Mouse (Mus musculus): ENCODE results near the gene Csnk1g2. TPM values are rescaled to one million over a fixed set of nuclear protein-coding genes. Genes with fewer than 3 reads are reported as not detected.

Gene Csnk1g2
- polyA plus RNA-seq, 1 experiment from 2014 or later, result 43.5 TPM

DNA sequence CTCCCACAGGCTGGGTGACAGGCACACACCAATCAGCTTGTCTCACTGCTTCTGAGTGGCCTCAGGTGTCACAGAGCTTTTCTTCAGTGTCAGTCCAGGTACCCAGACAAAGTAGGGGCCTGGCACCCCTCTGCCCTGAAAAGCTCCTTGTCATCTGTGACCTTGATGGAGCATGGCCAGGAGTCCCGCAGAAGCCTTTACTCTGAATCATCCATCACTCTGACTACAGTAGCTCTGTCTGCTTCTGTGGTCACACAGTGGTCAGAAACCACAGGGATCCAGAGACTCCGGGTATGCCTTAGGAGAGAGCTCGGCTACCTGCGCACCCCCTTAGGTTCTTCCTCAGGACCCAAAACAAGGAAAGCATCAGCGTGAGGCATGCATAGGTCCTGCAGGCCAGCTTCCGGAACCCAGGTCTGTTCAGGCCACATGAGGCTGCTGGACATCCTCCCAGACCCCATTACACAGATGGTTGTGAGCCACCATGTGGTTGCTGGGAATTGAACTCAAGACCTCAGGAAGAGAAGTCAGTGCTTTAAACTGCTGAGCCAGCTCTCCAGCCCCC, 30.6 kb downstream of the Csnk1g2 start:
- Histone ChIP-seq H3K9me3 (ENCODE audit: control insufficient read depth, low read depth, low read length) (no peaks in the 10 kb centered on the region), H3K9ac (replicated peaks; ENCODE audit: low read depth, low read length) (no peak overlapping the region), H3K4me2 (replicated peaks; ENCODE audit: low read depth, low read length) (no peak overlapping the region), H3K27me3 (ENCODE audit: control insufficient read depth, insufficient read depth, low read length) (no peaks in the 10 kb centered on the region), H3K36me3 (ENCODE audit: control insufficient read depth, insufficient read depth, low read length) (peaks cover 1% of the 10 kb centered on the region; the same call in 1 of the 2 replicates), H3K27ac (ENCODE audit: low read length) (no peak overlapping the region), H3K4me3 (ENCODE audit: low read depth, low read length) (no peak overlapping the region), H3K4me1 (ENCODE audit: control insufficient read depth, insufficient read depth, low read length) (peaks cover 17% of the 10 kb centered on the region)
- 81% methylated on average over 6 of the region's 6 CpGs for WGBS
- no peak for ATAC-seq (ENCODE audit: insufficient number of reproducible peaks, insufficient read depth, low FRiP score, low read depth)

DNA sequence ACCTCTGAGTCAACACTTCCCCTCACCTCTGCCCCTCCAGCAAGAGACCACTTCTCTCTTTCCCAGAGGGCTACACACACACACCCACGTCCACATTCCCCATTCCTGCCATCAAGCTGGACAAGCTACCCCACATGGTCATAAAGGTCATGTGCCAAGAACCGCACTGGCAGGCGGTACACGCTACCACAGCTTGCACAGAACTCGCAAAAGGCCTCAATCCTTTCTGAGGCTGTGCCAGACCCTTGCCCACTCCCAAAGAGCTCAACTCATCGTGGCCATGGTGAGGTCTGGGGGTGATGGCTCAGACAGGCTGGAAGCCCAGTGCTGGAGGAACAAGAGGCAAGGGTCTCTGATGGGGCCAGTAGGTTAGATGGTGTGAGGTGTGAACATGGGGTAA, 32.2 kb downstream of the Csnk1g2 start:
- 83% methylated on average over 6 of the region's 6 CpGs for WGBS
- 0 out of 2 replicates have a peak overlapping the region, but pooled peaks have one; percentile 96 for H3K9ac ChIP-seq (replicated peaks; ENCODE audit: low read depth, low read length)
- ATAC-seq (ENCODE audit: insufficient number of reproducible peaks, insufficient read depth, low FRiP score, low read depth), result no peak
- no peaks in the 10 kb centered on the region for H3K27me3 ChIP-seq (ENCODE audit: control insufficient read depth, insufficient read depth, low read length)
- H3K4me3 ChIP-seq (ENCODE audit: low read depth, low read length), result peak overlapping the region; percentile 96
- peaks cover 17% of the 10 kb centered on the region for H3K4me1 ChIP-seq (ENCODE audit: control insufficient read depth, insufficient read depth, low read length)
- no peak overlapping the region for H3K27ac ChIP-seq (ENCODE audit: low read length)
- no peaks in the 10 kb centered on the region for H3K9me3 ChIP-seq (ENCODE audit: control insufficient read depth, low read depth, low read length)
- H3K36me3 ChIP-seq (ENCODE audit: control insufficient read depth, insufficient read depth, low read length), result no peaks in the 10 kb centered on the region; the same call in 1 of the 2 replicates
- H3K4me2 ChIP-seq (replicated peaks; ENCODE audit: low read depth, low read length), result peak overlapping the region; percentile 91

DNA sequence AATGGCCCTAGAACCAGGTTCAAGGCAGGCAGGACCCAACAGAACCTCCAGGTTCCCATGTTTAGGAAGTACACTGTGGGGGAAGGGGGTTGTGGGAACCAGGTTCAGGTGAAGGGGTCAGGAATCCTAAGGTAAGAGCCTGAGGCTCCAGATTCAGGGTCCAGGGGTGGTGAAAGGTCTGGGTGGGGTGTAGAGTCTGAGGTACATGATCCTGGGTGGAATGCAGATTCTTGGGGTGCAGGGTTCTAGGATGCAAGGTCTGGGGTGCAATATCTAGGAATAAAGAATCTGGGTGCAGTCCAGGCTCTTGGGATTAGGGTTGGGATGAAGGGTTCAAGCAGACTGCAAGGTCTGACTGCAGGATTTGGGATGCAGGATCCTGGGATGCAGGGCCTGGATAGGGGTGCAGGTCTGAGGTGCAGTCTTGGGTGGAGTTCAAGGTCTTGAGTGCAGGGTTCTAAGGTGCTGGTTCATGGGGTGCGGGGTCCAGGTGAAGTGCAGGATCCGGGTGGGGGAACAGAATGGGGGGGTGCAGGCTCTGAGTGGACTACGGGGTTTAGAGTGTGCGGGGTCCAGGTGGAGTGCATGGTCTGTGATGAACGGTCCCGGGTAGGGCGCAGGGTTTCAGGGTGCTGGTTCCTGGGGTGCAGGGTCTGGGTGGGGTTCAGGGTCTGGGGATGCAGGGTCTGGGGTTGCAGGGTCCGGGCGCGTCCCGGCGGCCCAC, 32.9 kb downstream of the Csnk1g2 start:
- ATAC-seq (ENCODE audit: insufficient number of reproducible peaks, insufficient read depth, low FRiP score, low read depth), result peak; percentile 29; the same call in 1 of the 2 replicates
- no peaks in the 10 kb centered on the region for H3K9me3 ChIP-seq (ENCODE audit: control insufficient read depth, low read depth, low read length)
- H3K36me3 ChIP-seq (ENCODE audit: control insufficient read depth, insufficient read depth, low read length), result no peaks in the 10 kb centered on the region; the same call in 1 of the 2 replicates
- H3K27ac ChIP-seq (ENCODE audit: low read length), result peak overlapping the region; percentile 63; the same call in 1 of the 2 replicates
- H3K4me2 ChIP-seq (replicated peaks; ENCODE audit: low read depth, low read length), result peak overlapping the region; percentile 91
- H3K9ac ChIP-seq (replicated peaks; ENCODE audit: low read depth, low read length), result peak overlapping the region; percentile 96
- 8% methylated on average over 6 of the region's 12 CpGs for WGBS
- H3K27me3 ChIP-seq (ENCODE audit: control insufficient read depth, insufficient read depth, low read length), result no peaks in the 10 kb centered on the region
- H3K4me1 ChIP-seq (ENCODE audit: control insufficient read depth, insufficient read depth, low read length), result peaks cover 17% of the 10 kb centered on the region
- H3K4me3 ChIP-seq (ENCODE audit: low read depth, low read length), result peak overlapping the region; percentile 96

DNA sequence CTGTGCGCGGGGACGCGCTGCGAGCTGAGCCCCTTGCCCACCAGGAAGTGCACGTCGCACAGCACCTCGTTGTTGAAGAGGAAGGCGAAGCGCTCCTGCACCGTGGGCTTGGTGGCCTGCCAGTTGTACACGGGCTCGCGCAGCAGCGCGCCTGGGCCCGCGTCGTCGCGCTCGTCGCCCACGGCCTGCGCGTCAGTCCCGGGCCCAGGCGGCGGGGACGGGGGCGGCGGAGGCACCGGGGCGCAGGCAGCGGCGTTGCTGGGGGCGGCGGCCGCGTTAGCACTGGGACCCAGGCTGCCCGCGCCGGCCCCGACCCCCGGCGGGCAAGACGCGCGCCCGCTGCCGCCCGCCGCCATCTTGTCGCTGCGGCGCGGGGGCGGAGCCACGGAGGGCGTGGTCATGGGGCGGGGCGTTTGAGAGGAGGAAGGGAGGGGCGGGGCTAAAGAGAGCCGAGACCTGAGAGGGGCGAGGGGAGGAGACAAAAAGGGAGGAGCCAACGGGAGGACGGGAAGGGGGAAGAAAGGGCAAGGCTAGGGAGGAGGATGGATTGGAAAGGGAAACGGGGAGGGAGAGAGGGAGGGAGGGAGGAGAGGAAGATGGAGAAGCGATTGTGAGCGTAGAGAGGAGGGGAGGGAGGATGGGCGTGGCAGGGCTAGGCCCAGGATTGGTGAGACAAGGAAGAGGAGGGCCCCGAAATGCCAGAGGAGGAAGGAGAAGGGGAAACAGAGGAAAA, 33.7 kb downstream of the Csnk1g2 start:
- H3K27me3 ChIP-seq (ENCODE audit: control insufficient read depth, insufficient read depth, low read length), result no peaks in the 10 kb centered on the region
- H3K27ac ChIP-seq (ENCODE audit: low read length), result peak overlapping the region; percentile 85
- peak overlapping the region; percentile 96 for H3K9ac ChIP-seq (replicated peaks; ENCODE audit: low read depth, low read length)
- peak overlapping the region; percentile 91 for H3K4me2 ChIP-seq (replicated peaks; ENCODE audit: low read depth, low read length)
- H3K4me3 ChIP-seq (ENCODE audit: low read depth, low read length), result peak overlapping the region; percentile 96
- ATAC-seq (ENCODE audit: insufficient number of reproducible peaks, insufficient read depth, low FRiP score, low read depth), result peak; percentile 87
- H3K4me1 ChIP-seq (ENCODE audit: control insufficient read depth, insufficient read depth, low read length), result peaks cover 17% of the 10 kb centered on the region
- no peaks in the 10 kb centered on the region for H3K9me3 ChIP-seq (ENCODE audit: control insufficient read depth, low read depth, low read length)
- no peaks in the 10 kb centered on the region for H3K36me3 ChIP-seq (ENCODE audit: control insufficient read depth, insufficient read depth, low read length)
- under 1% methylated on average over 70 of the region's 72 CpGs for WGBS

DNA sequence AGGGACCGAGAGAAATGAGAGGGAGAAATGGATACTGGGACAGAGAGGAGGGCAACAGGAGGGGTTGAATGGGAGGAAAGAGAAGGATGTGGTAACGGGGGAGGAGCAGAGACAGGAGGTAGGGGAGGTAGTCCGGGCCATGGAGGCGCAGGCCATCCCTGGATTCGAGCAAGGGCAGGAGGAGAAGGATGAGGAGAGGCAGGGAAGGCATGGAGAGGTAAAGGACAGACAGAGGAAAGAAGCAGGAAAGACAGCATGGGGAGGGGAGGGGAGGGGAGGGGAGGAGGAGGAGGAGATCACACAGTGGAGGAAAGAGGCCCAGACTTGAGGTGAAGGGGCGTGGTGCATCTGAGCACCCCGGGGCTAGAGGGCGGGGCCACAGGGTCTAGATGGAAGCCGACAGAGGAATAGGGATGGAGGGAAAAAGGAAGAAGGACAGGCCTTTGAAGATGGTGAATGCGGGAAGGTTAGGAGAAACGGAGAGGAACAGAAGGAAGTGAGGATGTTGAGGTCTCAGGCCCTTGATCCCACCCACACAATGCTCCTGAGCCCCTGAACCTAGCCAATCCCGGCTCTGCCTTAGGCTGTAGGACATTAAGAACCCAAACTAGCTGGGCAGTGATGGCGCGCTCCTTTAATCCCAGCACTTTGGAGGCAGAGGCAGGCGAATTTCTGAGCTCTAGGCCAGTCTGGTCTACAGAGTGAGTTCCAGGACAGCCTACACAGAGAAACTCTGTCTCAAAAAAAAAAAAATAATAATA, 34.4 kb downstream of the Csnk1g2 start, which contains the start of gene Btbd2:
TSS of gene Btbd2 (minus strand) at position 209 of the 761 bp plus-strand sequence.
- H3K9ac ChIP-seq (replicated peaks; ENCODE audit: low read depth, low read length), result peak within 1 kb of the TSS; percentile 96
- H3K4me2 ChIP-seq (replicated peaks; ENCODE audit: low read depth, low read length), result peak within 1 kb of the TSS; percentile 91
- ATAC-seq (ENCODE audit: insufficient number of reproducible peaks, insufficient read depth, low FRiP score, low read depth), result peak; percentile 15; the same call in 1 of the 2 replicates
- H3K4me1 ChIP-seq (ENCODE audit: control insufficient read depth, insufficient read depth, low read length), result peaks cover 17% of the 10 kb centered on the region
- peak within 1 kb of the TSS; percentile 96 for H3K4me3 ChIP-seq (ENCODE audit: low read depth, low read length)
- H3K9me3 ChIP-seq (ENCODE audit: control insufficient read depth, low read depth, low read length), result no peaks in the 10 kb centered on the region
- no peaks in the 10 kb centered on the region for H3K36me3 ChIP-seq (ENCODE audit: control insufficient read depth, insufficient read depth, low read length)
- 19% methylated on average over 15 of the region's 15 CpGs for WGBS
- H3K27me3 ChIP-seq (ENCODE audit: control insufficient read depth, insufficient read depth, low read length), result no peaks in the 10 kb centered on the region
- H3K27ac ChIP-seq (ENCODE audit: low read length), result peak within 1 kb of the TSS; percentile 85

DNA sequence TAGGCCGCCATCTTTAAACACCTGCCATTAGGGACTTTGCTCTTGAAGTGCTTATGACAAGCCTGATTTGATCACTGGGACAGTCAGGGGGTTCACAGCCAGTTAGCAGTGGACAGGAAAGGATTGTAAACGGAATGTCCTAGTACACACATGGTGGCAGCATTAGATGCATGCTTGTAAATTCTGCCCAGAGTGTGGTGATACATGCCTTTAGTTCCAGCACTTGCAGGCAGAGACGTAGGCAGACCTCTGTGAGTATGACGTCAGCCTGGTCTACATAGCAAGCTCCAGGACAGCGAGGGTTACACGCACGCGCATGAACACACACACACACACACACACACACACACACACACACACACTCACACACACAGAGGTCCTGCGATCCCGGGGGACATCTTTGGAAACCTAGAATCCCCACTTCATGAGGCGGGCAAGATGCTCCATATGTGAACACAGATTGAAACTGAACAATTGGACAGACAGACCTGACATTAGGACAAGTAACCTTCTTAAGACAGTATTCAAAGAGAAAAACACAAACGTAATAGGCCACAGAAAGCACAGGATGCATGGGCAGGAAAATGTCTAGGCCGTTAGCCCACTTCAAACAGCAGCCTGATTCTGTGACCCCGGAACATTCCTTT, 35.7 kb downstream of the Csnk1g2 start:
- H3K27ac ChIP-seq (ENCODE audit: low read length), result no peak overlapping the region
- H3K27me3 ChIP-seq (ENCODE audit: control insufficient read depth, insufficient read depth, low read length), result no peaks in the 10 kb centered on the region
- WGBS, result 86% methylated on average over 14 of the region's 14 CpGs
- H3K4me2 ChIP-seq (replicated peaks; ENCODE audit: low read depth, low read length), result no peak overlapping the region
- ATAC-seq (ENCODE audit: insufficient number of reproducible peaks, insufficient read depth, low FRiP score, low read depth), result no peak
- no peaks in the 10 kb centered on the region for H3K9me3 ChIP-seq (ENCODE audit: control insufficient read depth, low read depth, low read length)
- H3K9ac ChIP-seq (replicated peaks; ENCODE audit: low read depth, low read length), result no peak overlapping the region
- peaks cover 21% of the 10 kb centered on the region for H3K4me1 ChIP-seq (ENCODE audit: control insufficient read depth, insufficient read depth, low read length)
- no peaks in the 10 kb centered on the region for H3K36me3 ChIP-seq (ENCODE audit: control insufficient read depth, insufficient read depth, low read length)
- H3K4me3 ChIP-seq (ENCODE audit: low read depth, low read length), result no peak overlapping the region

DNA sequence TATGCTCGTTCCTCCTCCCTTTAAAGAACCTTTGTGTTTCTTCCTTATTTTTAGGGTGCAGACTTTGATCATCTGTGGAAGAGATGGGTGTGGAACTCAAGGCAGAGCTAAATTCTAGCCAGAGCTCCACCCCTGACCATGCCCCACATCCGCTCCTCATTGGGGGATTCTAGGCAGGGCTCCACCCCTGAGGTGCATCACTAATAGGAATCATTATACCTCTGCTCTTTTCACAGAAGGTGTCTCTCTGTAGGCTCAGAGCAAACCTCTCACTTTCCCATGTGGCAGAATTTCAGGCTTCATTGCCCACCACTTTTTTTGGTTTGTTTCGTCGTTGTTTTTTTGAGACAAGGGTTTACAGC, 36.2 kb downstream of the Csnk1g2 start:
- Histone ChIP-seq H3K4me3 (ENCODE audit: low read depth, low read length) (no peak overlapping the region), H3K9ac (replicated peaks; ENCODE audit: low read depth, low read length) (no peak overlapping the region), H3K4me2 (replicated peaks; ENCODE audit: low read depth, low read length) (no peak overlapping the region), H3K9me3 (ENCODE audit: control insufficient read depth, low read depth, low read length) (no peaks in the 10 kb centered on the region), H3K36me3 (ENCODE audit: control insufficient read depth, insufficient read depth, low read length) (no peaks in the 10 kb centered on the region), H3K27ac (ENCODE audit: low read length) (no peak overlapping the region), H3K27me3 (ENCODE audit: control insufficient read depth, insufficient read depth, low read length) (no peaks in the 10 kb centered on the region), H3K4me1 (ENCODE audit: control insufficient read depth, insufficient read depth, low read length) (peaks cover 23% of the 10 kb centered on the region)
- WGBS, result 67% methylated on average over 4 of the region's 4 CpGs
- ATAC-seq (ENCODE audit: insufficient number of reproducible peaks, insufficient read depth, low FRiP score, low read depth), result no peak
